Mouse (Mus musculus): ENCODE results near the gene Zfhx3.

GRCm38 (mm10) chr8:108708833-108709387 lies 766.5 kb downstream of the Zfhx3 start:
- TF ChIP-seq CTCF (IDR thresholded peaks at IDR 0.05; ENCODE audit: low read depth, low read length) (no peak), POLR2A (IDR thresholded peaks at IDR 0.05; ENCODE audit: extremely low read depth, insufficient read depth, low read length) (no peak)
